Mouse (Mus musculus) limb, embryonic 14.5 days (tissue): ENCODE data around the gene Wdr93. TPM values are rescaled to one million over a fixed set of nuclear protein-coding genes. Genes with fewer than 3 reads are reported as not detected.

Source experiments
- ATAC-seq: fragments of 200-750 bp; cut with Nextera tagmentation; 2 replicates; pipeline ENCODE4 v1.8.0; 2017; ENCODE audit warnings: low read depth, moderate number of reproducible peaks, moderate TSS enrichment; ENCODE audit not compliant: low FRiP score
- DNase-seq: peaks from one replicate; pipeline ENCODE4 v3.0.0-alpha.2; 2015; ENCODE audit warnings: low spot score
- H3K27ac ChIP-seq: fragments of 300-500 bp; sonication (generic); replicated peaks from 2 replicates; pipeline ENCODE4 v1.5.1; 2014; ENCODE audit warnings: low read depth, mild to moderate bottlenecking, low read length, moderate library complexity, mixed read lengths
- H3K27me3 ChIP-seq: fragments of 300-500 bp; sonication (generic); 2 replicates; pipeline ENCODE4 v1.6.1; 2014; ENCODE audit warnings: low read length, mixed read lengths; ENCODE audit not compliant: control insufficient read depth, insufficient read depth
- H3K36me3 ChIP-seq: fragments of 300-500 bp; sonication (generic); 2 replicates; pipeline ENCODE4 v1.6.1; 2014; ENCODE audit warnings: mild to moderate bottlenecking, low read length, moderate library complexity, mixed read lengths; ENCODE audit not compliant: control insufficient read depth, insufficient read depth
- H3K4me1 ChIP-seq: fragments of 300-500 bp; sonication (generic); 2 replicates; pipeline ENCODE4 v1.6.1; 2014; ENCODE audit warnings: antibody characterized with exemption, low read length, mixed read lengths; ENCODE audit not compliant: control insufficient read depth, insufficient read depth
- H3K4me2 ChIP-seq: fragments of 300-500 bp; sonication (generic); replicated peaks from 2 replicates; pipeline ENCODE4 v1.6.1; 2014; ENCODE audit warnings: low read depth, mild to moderate bottlenecking, low read length, moderate library complexity; ENCODE audit not compliant: severe bottlenecking
- H3K4me3 ChIP-seq: fragments of 300-500 bp; sonication (generic); replicated peaks from 2 replicates; pipeline ENCODE4 v1.5.1; 2014; ENCODE audit warnings: low read length
- H3K9ac ChIP-seq: fragments of 300-500 bp; sonication (generic); 2 replicates; pipeline ENCODE4 v1.6.1; 2014; ENCODE audit warnings: mild to moderate bottlenecking, low read depth, low read length, moderate library complexity; ENCODE audit not compliant: severe bottlenecking
- H3K9me3 ChIP-seq: fragments of 300-500 bp; sonication (generic); 2 replicates; pipeline ENCODE4 v1.6.1; 2016; ENCODE audit warnings: low read length; ENCODE audit not compliant: control insufficient read depth
- POLR2A ChIP-seq: fragments of 200-500 bp; IDR thresholded peaks from 2 replicates; pipeline ENCODE4 v1.8.0; 2012; ENCODE audit warnings: inconsistent platforms, mild to moderate bottlenecking, moderate library complexity, borderline replicate concordance; ENCODE audit not compliant: insufficient read depth, insufficient read length; ENCODE audit errors: extremely low read depth
- WGBS: fragments of 180-500 bp; shearing (Covaris S2); extraction: QIAGEN DNeasy Blood & Tissue Kit; methylation state at CpG from one replicate; pipeline ENCODE4 v1.1.7; 2014; 5-methylcytosine and 5-hydroxymethylcytosine counted together
- polyA plus RNA-seq, 2 experiments: library from polyadenylated mRNA; depleted of rRNA in 1 of 2; stranded (reverse) in 1 of 2; unstranded in 1 of 2; fragments of >200 nt; fragmentation: Nextera tagmentation in 1 of 2; extraction: Ambion mirVana in 1 of 2; gene quantifications; 2 replicates each; pipeline versions ENCODE4 v1.2.1 to v1.2.3; 2012 to 2014

Gene Wdr93
- polyA plus RNA-seq, 2 experiments = 0.12 to 0.21 TPM

DNA sequence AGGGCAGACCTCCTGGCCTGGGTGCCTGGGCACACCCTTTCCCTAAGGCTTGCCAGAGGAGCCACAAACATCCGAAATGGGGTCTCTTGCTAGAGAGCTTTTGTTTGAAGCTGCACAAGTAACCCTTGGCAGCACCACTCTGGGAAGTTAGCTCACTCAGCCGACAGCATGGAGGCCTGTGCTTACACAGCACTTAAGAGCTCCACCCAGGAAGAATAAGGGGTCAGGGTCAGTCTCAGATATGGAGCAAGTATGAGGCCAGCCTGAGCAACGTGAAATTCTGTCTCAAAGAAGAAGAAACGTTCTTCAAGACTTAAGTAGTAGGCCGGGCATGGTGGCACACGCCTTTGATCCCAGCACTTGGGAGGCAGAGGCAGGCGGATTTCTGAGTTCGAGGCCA, 19.1 kb downstream of the Wdr93 start:
- DNase-seq (no peak), ATAC-seq (no peak)

DNA sequence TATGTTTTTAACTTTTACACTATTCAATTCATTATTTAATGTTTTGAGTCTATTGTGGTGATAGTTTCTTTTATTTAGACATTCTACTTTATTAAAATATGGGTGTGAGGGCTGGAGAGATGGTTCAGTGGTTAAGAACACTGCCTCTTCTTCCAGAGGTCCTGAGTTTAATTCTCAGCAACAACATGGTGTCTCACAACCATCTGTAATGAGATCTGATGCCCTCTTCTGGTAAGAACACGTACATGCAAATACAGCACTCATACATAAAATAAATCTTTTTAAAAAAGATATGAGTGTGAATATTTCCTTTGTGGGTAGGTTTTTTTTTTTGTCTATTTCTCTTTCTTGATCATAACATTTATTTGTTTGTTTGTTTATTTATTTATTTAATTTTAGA, 23.0 kb downstream of the Wdr93 start:
- 42% methylated on average over 1 of the region's 1 CpGs for WGBS
- Histone ChIP-seq H3K4me1 (no peaks in the 10 kb centered on the region), H3K27ac (no peak overlapping the region), H3K9me3 (no peaks in the 10 kb centered on the region), H3K27me3 (no peaks in the 10 kb centered on the region), H3K4me2 (no peak overlapping the region), H3K36me3 (no peaks in the 10 kb centered on the region), H3K9ac (no peak overlapping the region), H3K4me3 (no peak overlapping the region)
- DNase-seq = no peak
- no peak for TF ChIP-seq POLR2A
- no peak for ATAC-seq

More for the DNA sequence above, 19.1 kb downstream of the Wdr93 start:
- 77% methylated on average over 8 of the region's 8 CpGs for WGBS
- Histone ChIP-seq H3K9ac (no peak overlapping the region), H3K4me3 (no peak overlapping the region), H3K4me1 (no peaks in the 10 kb centered on the region), H3K36me3 (no peaks in the 10 kb centered on the region), H3K27ac (no peak overlapping the region), H3K9me3 (no peaks in the 10 kb centered on the region), H3K27me3 (no peaks in the 10 kb centered on the region), H3K4me2 (no peak overlapping the region)
- TF ChIP-seq POLR2A = no peak

DNA sequence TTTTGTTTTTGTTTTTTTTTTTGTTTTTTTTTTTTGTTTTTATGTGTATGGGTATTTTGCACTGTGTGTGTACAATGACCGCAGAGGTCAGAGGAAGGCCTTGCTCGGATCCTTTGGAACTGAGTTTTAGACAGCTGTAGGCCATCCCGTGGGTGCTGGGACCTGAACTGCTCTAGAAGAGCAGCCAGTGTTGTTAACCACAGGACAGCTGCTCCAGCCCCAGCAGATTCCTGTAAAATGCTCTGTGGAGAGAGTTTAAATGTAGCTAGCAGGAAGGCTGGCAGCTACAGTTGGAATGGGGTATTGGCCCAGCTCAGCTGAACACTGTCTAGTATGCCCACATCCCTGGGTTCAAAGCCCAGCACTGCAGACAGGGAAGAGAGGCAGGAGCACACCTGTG, 26.7 kb downstream of the Wdr93 start:
- WGBS = 78% methylated on average over 3 of the region's 3 CpGs
- Histone ChIP-seq H3K36me3 (no peaks in the 10 kb centered on the region), H3K27ac (no peak overlapping the region), H3K4me3 (no peak overlapping the region), H3K9ac (no peak overlapping the region), H3K4me1 (no peaks in the 10 kb centered on the region), H3K27me3 (no peaks in the 10 kb centered on the region), H3K4me2 (no peak overlapping the region), H3K9me3 (no peaks in the 10 kb centered on the region)
- ATAC-seq = no peak
- DNase-seq = no peak
- TF ChIP-seq POLR2A = no peak

DNA sequence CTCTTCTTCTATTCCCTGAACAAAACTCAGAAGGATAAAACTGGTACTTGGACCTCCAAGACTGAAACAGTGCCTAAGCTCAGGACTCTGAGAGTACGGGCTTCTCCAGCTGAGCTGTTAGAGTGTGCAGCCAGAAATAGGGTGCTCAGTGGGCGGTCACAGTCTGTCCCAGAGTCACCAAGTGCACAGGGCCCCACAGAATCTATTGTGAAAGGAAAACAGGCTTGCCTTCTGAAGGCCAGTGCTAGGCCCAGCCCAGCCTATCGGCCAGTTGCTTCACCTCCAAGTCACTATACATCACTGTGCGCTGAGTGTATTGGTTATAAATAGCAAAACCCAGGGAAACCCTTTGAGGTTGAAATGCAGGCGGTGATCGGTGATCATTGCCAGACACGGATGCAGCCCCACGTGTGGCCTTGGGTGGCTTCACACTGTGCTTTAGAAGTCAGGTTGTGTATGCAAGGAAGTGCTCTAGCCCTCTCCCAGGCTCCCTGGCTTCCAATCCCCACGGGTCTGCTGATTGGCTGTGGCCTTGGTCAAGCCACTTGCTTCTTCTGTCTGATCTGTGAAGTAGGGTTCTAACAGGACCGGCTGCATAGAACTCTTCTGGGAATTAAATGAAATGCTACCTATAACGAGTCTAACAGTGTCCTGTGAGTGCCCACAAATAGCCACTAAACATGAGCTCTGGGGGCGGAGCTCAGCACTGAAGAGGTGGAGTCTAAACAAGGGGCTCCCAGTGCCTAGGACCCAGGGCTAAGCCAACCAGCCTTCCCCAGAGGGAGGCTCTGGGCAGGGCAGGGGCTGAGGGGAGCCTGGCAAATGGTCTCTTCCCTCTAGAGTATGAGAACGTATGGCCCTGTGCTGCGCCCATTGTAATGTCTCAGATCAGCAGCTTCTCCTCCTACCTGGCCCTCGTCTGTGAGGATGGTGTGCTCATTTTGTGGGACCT, 28.9 kb downstream of the Wdr93 start:
- Histone ChIP-seq H3K9ac (no peak overlapping the region), H3K27me3 (no peaks in the 10 kb centered on the region), H3K36me3 (no peaks in the 10 kb centered on the region), H3K9me3 (no peaks in the 10 kb centered on the region), H3K4me3 (no peak overlapping the region), H3K4me1 (no peaks in the 10 kb centered on the region), H3K4me2 (no peak overlapping the region), H3K27ac (no peak overlapping the region)
- no peak for ATAC-seq
- WGBS = 35% methylated on average over 15 of the region's 15 CpGs
- no peak for TF ChIP-seq POLR2A
- no peak for DNase-seq

DNA sequence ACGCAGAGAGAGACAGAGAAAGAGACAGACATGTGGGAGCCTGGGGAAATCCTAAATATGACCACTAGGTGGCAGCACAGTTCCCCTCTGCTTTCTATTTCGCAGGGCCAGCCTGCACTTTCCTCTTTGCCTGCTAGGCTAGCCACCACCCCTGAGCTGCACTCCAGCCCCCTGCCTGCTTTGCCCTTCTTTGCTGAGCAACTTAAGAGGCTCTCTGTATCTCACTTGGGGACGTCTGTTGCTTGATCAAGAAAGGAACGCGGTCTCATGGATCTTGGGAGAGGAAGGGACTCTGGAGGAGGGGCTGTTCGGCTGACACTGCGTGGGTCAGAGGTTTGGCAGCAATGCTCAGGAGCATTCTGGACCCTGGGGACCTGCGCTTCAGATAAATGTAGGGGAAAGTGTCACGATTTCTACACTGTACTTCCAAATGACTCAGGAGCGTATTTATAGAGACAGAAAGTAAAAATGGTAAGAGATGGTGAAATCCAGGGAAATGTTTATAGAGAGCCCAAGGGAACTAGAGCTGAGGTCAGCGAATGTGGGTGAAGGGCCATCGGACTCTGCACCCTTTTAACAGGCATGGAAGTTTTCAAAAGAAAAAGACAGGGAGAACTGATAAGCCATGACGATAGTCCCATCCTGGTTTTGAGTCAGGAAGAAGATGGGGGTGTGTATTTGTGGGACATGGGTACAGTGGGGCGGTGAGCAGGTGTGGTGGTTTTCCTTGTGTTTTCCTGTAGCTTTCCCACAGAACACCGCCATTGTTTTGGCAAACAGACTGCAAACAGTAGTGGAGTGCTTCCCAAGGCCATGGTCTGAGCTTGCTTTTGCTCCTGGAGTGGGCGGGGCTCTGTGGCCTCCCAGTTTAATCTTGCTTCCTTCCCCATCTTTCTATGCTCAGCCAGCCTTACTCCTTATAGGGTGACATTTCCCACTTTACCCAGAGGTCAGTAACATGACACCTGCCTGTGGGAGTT, 38.0 kb downstream of the Wdr93 start:
- 0 out of 2 replicates have a peak overlapping the region, but pooled peaks have one; percentile 9 for H3K4me3 ChIP-seq
- no peaks in the 10 kb centered on the region for H3K9me3 ChIP-seq
- H3K9ac ChIP-seq = 0 out of 2 replicates have a peak overlapping the region, but pooled peaks have one; percentile 29
- no peak for TF ChIP-seq POLR2A
- no peaks in the 10 kb centered on the region for H3K27me3 ChIP-seq
- DNase-seq = peak; percentile 79
- H3K27ac ChIP-seq = no peak overlapping the region
- peak; percentile 67; the same call in 1 of the 2 replicates for ATAC-seq
- peak overlapping the region; percentile 37; the same call in 1 of the 2 replicates for H3K4me2 ChIP-seq
- no peaks in the 10 kb centered on the region for H3K36me3 ChIP-seq
- H3K4me1 ChIP-seq = no peaks in the 10 kb centered on the region
- 30% methylated on average over 16 of the region's 16 CpGs for WGBS
